8 mouse cellular contexts compared by ENCODE assay signal in genomic region chr2:68470891-68471758, GRCm38 (mm10). TPM values are rescaled to one million over a fixed set of nuclear protein-coding genes. Genes with fewer than 3 reads are reported as not detected.
DNase-seq lines count a peak whose midpoint lies in the region; ATAC-seq and TF ChIP-seq lines count a peak whose summit lies in the region.

No protein-coding gene starts in this region.

- H3K9me3 ChIP-seq in neural tube, embryonic 14.5 days (ENCODE audit: control insufficient read depth, low read length) = no peaks in the 10 kb centered on the region

- H3K4me2 ChIP-seq in neural tube, embryonic 14.5 days (ENCODE audit: low read depth, low read length) = peak overlapping the region; percentile 88

- peak; percentile 22 to 34; a peak in 3 of 4 replicates for ATAC-seq in hematopoietic stem cell, adult 5-6 weeks (replicated peaks in 1 of 2; ENCODE audit: insufficient read depth in 1 of 2, low FRiP score in 2 of 2, low TSS enrichment in 1 of 2, low read depth in 1 of 2, poor library complexity in 2 of 2, severe bottlenecking in 2 of 2)
- peak; percentile 83 for ATAC-seq in neural tube, embryonic 14.5 days (ENCODE audit: low read depth)

- DNase-seq in Muller cell, postnatal 12 days (ENCODE audit: inconsistent ontology term) = peak; percentile 72
- peak; percentile 81 for DNase-seq in cerebellum, adult 8-10 months
- DNase-seq in frontal cortex, postnatal 10 days (ENCODE audit: low spot score in 2 of 2) = peak; percentile 32 to 59
- DNase-seq in layer of hippocampus, adult 8-10 months (ENCODE audit: low spot score in 2 of 2) = peak; percentile 19 to 45
- DNase-seq in lung, adult 2 months = peak; percentile 49
- DNase-seq in thymus, postnatal 10 days (ENCODE audit: low spot score in 2 of 2) = peak; percentile 28 to 59

- no peak for TF ChIP-seq CTCF in lung, adult 2 months (IDR thresholded peaks at IDR 0.05; ENCODE audit: insufficient read depth, low read length)

- peak overlapping the region; percentile 92 for H3K9ac ChIP-seq in neural tube, embryonic 14.5 days (replicated peaks; ENCODE audit: low read depth, low read length)

- peak overlapping the region; percentile 83 for H3K4me3 ChIP-seq in lung, adult 2 months (replicated peaks; ENCODE audit: extremely low read depth, low read depth, low read length)
- H3K4me3 ChIP-seq in neural tube, embryonic 14.5 days (ENCODE audit: low read depth, low read length) = peak overlapping the region; percentile 81

- peak overlapping the region; percentile 92 for H3K27ac ChIP-seq in neural tube, embryonic 14.5 days (ENCODE audit: low read depth, low read length)

- TF ChIP-seq POLR2A in lung, adult 2 months (IDR thresholded peaks at IDR 0.05; ENCODE audit: borderline replicate concordance, extremely low read depth, low read depth, low read length) = no peak

- no peaks in the 10 kb centered on the region for H3K36me3 ChIP-seq in neural tube, embryonic 14.5 days (ENCODE audit: control insufficient read depth, insufficient read depth, low read length)

- H3K4me1 ChIP-seq in lung, adult 2 months (ENCODE audit: control insufficient read depth, insufficient read depth, low read length) = peaks cover 6% of the 10 kb centered on the region
- peaks cover 3% of the 10 kb centered on the region; the same call in 1 of the 2 replicates for H3K4me1 ChIP-seq in neural tube, embryonic 14.5 days (ENCODE audit: control insufficient read depth, insufficient read depth, low read length)

- under 1% methylated on average over 84 of the region's 87 CpGs for WGBS in lung, adult 2 months
- under 1% methylated on average over 61 of the region's 87 CpGs for WGBS in neural tube, embryonic 14.5 days

- H3K27me3 ChIP-seq in neural tube, embryonic 14.5 days (ENCODE audit: control insufficient read depth, insufficient read depth, low read length) = 0 out of 2 replicates have a peak, but pooled peaks cover 3% of the 10 kb centered on the region

RNA-seq across cellular contexts. Expression of gene Stk39, which starts 0.9 kb away (rescaled TPM):
- total RNA-seq in hematopoietic stem cell, adult 5-6 weeks (2017) = 9.1 and 11.0 TPM in 2 replicates
- total RNA-seq in layer of hippocampus, adult 8-10 months (2022) = 10 to 100 TPM; 66.7 to 76.9 (median 76.1) TPM
- 3.6 TPM in 2 replicates for polyA plus RNA-seq in lung, adult 2 months (2012; rRNA removed)
- 37.0 and 48.5 TPM in 2 replicates for polyA plus RNA-seq in neural tube, embryonic 14.5 days (2014; fragmentation: Nextera tagmentation; extraction: Ambion mirVana)

Comparison
In these comparisons a context has a peak if more than half of its experiments do, and no peak if none do; other contexts are left out.
1. Peak in every context shown above with its lines: DNase-seq, ATAC-seq, H3K4me3 ChIP-seq and H3K27ac ChIP-seq.